Mouse (Mus musculus): ENCODE data around the gene Gm9887. TPM values are rescaled to one million over a fixed set of nuclear protein-coding genes. Genes with fewer than 3 reads are reported as not detected.

Gm9887 gene
- polyA plus RNA-seq, 1 experiment, result 4.8 TPM

GRCm38 (mm10) chr12:69331187-69331586 lies 41.1 kb downstream of the Gm9887 start:
- TF ChIP-seq GATA1 (IDR thresholded peaks at IDR 0.05; ENCODE audit: borderline replicate concordance, low read length), result no peak
- TF ChIP-seq FLI1 (IDR thresholded peaks at IDR 0.05; ENCODE audit: low read length), result no peak
- Histone ChIP-seq H3K27me3 (replicated peaks) (no peaks in the 10 kb centered on the region), H3K9me3 (no peaks in the 10 kb centered on the region), H3K36me3 (replicated peaks; ENCODE audit: low read length) (peaks cover 88% of the 10 kb centered on the region), H3K4me3 (replicated peaks) (no peak overlapping the region), H3K4me1 (peaks cover 13% of the 10 kb centered on the region)

Other genes with a start within 250 kb of the Gm9887 start
- 250 and 1,840 TPM in 2 replicates for gene Rps29, start 213.3 kb downstream of the Gm9887 start, polyA plus RNA-seq (2012; ENCODE audit: insufficient read depth, low replicate concordance)
- gene Lrr1, start 203.6 kb downstream of the Gm9887 start, polyA plus RNA-seq (2012; ENCODE audit: insufficient read depth, low replicate concordance), result 14.7 TPM in 1 of 2 replicates, not detected in the other
- 6.9 and 62.3 TPM in 2 replicates for gene Rpl36al, start 188.4 kb downstream of the Gm9887 start, polyA plus RNA-seq (2012; ENCODE audit: insufficient read depth, low replicate concordance)
- 21.6 and 30.4 TPM in 2 replicates for gene Mgat2, start 188.3 kb downstream of the Gm9887 start, polyA plus RNA-seq (2012; ENCODE audit: insufficient read depth, low replicate concordance)
- 5.9 and 6.8 TPM in 2 replicates for gene Gm49383, start 175.4 kb downstream of the Gm9887 start, polyA plus RNA-seq (2012; ENCODE audit: insufficient read depth, low replicate concordance)
- 0.65 and 2.6 TPM in 2 replicates for gene Dnaaf2, start 174.0 kb downstream of the Gm9887 start, polyA plus RNA-seq (2012; ENCODE audit: insufficient read depth, low replicate concordance)
- gene Gm49384, start 168.2 kb downstream of the Gm9887 start, polyA plus RNA-seq (2012; ENCODE audit: insufficient read depth, low replicate concordance), result not detected in 2 replicates
- gene Pole2, start 144.3 kb downstream of the Gm9887 start, polyA plus RNA-seq (2012; ENCODE audit: insufficient read depth, low replicate concordance), result 2.3 and 13.8 TPM in 2 replicates
- 1.1 and 1.2 TPM in 2 replicates for gene Klhdc1, start 131.3 kb downstream of the Gm9887 start, polyA plus RNA-seq (2012; ENCODE audit: insufficient read depth, low replicate concordance)
- 7.4 and 26.4 TPM in 2 replicates for gene Klhdc2, start 75.8 kb downstream of the Gm9887 start, polyA plus RNA-seq (2012; ENCODE audit: insufficient read depth, low replicate concordance)
- gene Nemf, start 15.3 kb downstream of the Gm9887 start, polyA plus RNA-seq (2012; ENCODE audit: insufficient read depth, low replicate concordance), result 1.4 and 3.2 TPM in 2 replicates
- gene Arf6, start 308 bp downstream of the Gm9887 start, polyA plus RNA-seq (2012; ENCODE audit: insufficient read depth, low replicate concordance), result 211 and 251 TPM in 2 replicates
- gene Vcpkmt, start 210.6 kb upstream of the Gm9887 start, polyA plus RNA-seq (2012; ENCODE audit: insufficient read depth, low replicate concordance), result 7.0 TPM in 1 of 2 replicates, not detected in the other

All from megakaryocyte, embryonic 14.5 days (primary cell).